Comparison of ENCODE assay signal across 25 mouse cellular contexts in the genomic region with DNA sequence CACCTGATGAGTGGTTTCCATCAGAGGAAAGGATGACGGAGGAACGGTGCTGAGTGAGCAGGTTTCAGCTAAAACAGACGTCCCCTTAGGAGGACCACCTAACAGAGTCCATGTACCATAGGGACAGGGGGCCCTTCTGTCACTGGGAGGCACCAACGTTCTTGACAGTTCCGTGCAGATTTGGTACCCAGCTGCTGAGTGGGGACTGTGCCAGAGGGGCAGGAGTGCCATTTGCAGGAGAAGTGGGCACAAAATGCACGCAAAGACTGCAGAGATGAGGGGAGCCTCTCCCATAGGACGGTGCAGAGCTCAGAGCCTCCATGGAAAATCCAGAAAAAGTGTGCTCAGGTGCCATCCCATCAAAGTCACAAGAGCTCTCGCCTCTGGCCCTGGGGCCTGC.
"Had no signal": no experiment of that assay in that cellular context is flagged by ENCODE, and none has a peak within 500 bp of the region (broad histone marks: within the 10 kb centered on the region; RNA-seq: fewer than 3 reads in every experiment).

No protein-coding gene starts in this region.

- DNase-seq: cerebellum, adult 8-10 months; cerebellum, adult 9-10 months; cerebellum, adult 9-11 months; cerebellum, postnatal 25 days; cerebellum, postnatal 36 days; embryo, embryonic 11 days; forebrain, postnatal 0 days; gastrocnemius, adult 2 months; gastrocnemius, postnatal 10 days; gastrocnemius, postnatal 14 days; gastrocnemius, postnatal 25 days; gastrocnemius, postnatal 36 days; heart, adult 11 months; heart, adult 18-20 months; heart, adult 2 months had no signal

- H3K36me3 ChIP-seq: embryonic facial prominence, embryonic 10.5 days; embryonic facial prominence, embryonic 12.5 days; embryonic facial prominence, embryonic 13.5 days; embryonic facial prominence, embryonic 15.5 days; forebrain, embryonic 10.5 days; forebrain, embryonic 12.5 days; forebrain, embryonic 15.5 days; heart, embryonic 10.5 days had no signal

- H3K9ac ChIP-seq: embryonic facial prominence, embryonic 12.5 days; embryonic facial prominence, embryonic 13.5 days; embryonic facial prominence, embryonic 15.5 days; forebrain, embryonic 12.5 days; forebrain, embryonic 15.5 days; forebrain, postnatal 0 days had no signal

- H3K9me3 ChIP-seq: embryonic facial prominence, embryonic 10.5 days; embryonic facial prominence, embryonic 12.5 days; embryonic facial prominence, embryonic 13.5 days; embryonic facial prominence, embryonic 15.5 days; forebrain, embryonic 10.5 days; forebrain, embryonic 12.5 days; forebrain, embryonic 15.5 days; heart, embryonic 10.5 days had no signal

- H3K4me3 ChIP-seq: embryonic facial prominence, embryonic 10.5 days; embryonic facial prominence, embryonic 12.5 days; embryonic facial prominence, embryonic 13.5 days; embryonic facial prominence, embryonic 15.5 days; erythroblast, embryonic 14.5 days; forebrain, embryonic 10.5 days; forebrain, embryonic 12.5 days; forebrain, embryonic 15.5 days; gastrocnemius, adult 2 months; heart, adult 2 months; heart, embryonic 10.5 days had no signal

- ATAC-seq: forebrain, embryonic 15.5 days; forebrain, embryonic 16.5 days; forebrain, postnatal 0 days had no signal

- H3K4me2 ChIP-seq: embryonic facial prominence, embryonic 12.5 days; embryonic facial prominence, embryonic 13.5 days; embryonic facial prominence, embryonic 15.5 days; forebrain, embryonic 12.5 days; forebrain, embryonic 15.5 days had no signal

- H3K27me3 ChIP-seq: embryonic facial prominence, embryonic 12.5 days; embryonic facial prominence, embryonic 13.5 days; embryonic facial prominence, embryonic 15.5 days; forebrain, embryonic 12.5 days; forebrain, embryonic 15.5 days had no signal

- H3K27ac ChIP-seq: embryonic facial prominence, embryonic 10.5 days; embryonic facial prominence, embryonic 12.5 days; embryonic facial prominence, embryonic 13.5 days; embryonic facial prominence, embryonic 15.5 days; forebrain, embryonic 10.5 days; forebrain, embryonic 12.5 days; forebrain, embryonic 15.5 days; gastrocnemius, adult 2 months; heart, adult 2 months; heart, embryonic 10.5 days had no signal
